ENCODE assay signal across 7 mouse cellular contexts in genomic region chr1:105993196-105993595, GRCm38 (mm10). TPM values are rescaled to one million over a fixed set of nuclear protein-coding genes. Genes with fewer than 3 reads are reported as not detected.
A peak's percentile ranks its signal among the peaks of the same experiment; 100 is the strongest.
DNase-seq lines count a peak whose midpoint lies in the region; ATAC-seq and TF ChIP-seq lines count a peak whose summit lies in the region.

No protein-coding gene starts in this region.

- H3K36me3 ChIP-seq in C2C12 (ENCODE audit: control insufficient read depth, insufficient read depth), result peaks cover 5% of the 10 kb centered on the region
- peaks cover 0 to 34% of the 10 kb centered on the region in 2 experiments; a peak in 3 of 4 replicates for H3K36me3 ChIP-seq in MEL (ENCODE audit: control insufficient read depth in 1 of 2, insufficient read depth in 2 of 2, low read length in 2 of 2)
- no peaks in the 10 kb centered on the region for H3K36me3 ChIP-seq in limb, embryonic 11.5 days (ENCODE audit: control insufficient read depth, insufficient read depth, low read length)
- H3K36me3 ChIP-seq in midbrain, embryonic 14.5 days (ENCODE audit: control insufficient read depth, insufficient read depth, low read length), result no peaks in the 10 kb centered on the region

- TF ChIP-seq POLR2A in MEL (IDR thresholded peaks at IDR 0.05; ENCODE audit: control insufficient read depth in 1 of 2, insufficient read depth in 1 of 2, low read depth in 1 of 2, low read length in 2 of 2, poor library complexity in 1 of 2), result no peak

- H3K27me3 ChIP-seq in C2C12 (ENCODE audit: control insufficient read depth, insufficient read depth, insufficient read length) (no peaks in the 10 kb centered on the region), MEL (ENCODE audit: control insufficient read depth in 1 of 2, insufficient read depth in 2 of 2, low read length in 2 of 2) (no peaks in the 10 kb centered on the region)
- H3K27me3 ChIP-seq in limb, embryonic 11.5 days (ENCODE audit: control insufficient read depth, insufficient read depth, low read length), result peaks cover 2% of the 10 kb centered on the region; the same call in 1 of the 2 replicates
- H3K27me3 ChIP-seq in midbrain, embryonic 14.5 days (ENCODE audit: control insufficient read depth, insufficient read depth, low read length), result no peaks in the 10 kb centered on the region

- H3K4me3 ChIP-seq in C2C12 (ENCODE audit: insufficient read depth, poor library complexity, severe bottlenecking) (peak overlapping the region; percentile 68), MEL (ENCODE audit: control insufficient read depth in 1 of 2, insufficient read depth in 1 of 2, low read depth in 2 of 2, low read length in 2 of 2) (peak overlapping the region; percentile 70 to 94)
- peak overlapping the region; percentile 59 for H3K4me3 ChIP-seq in limb, embryonic 11.5 days (ENCODE audit: low read depth, low read length)
- H3K4me3 ChIP-seq in midbrain, embryonic 14.5 days (replicated peaks; ENCODE audit: low read depth, low read length), result peak overlapping the region; percentile 80

- peaks cover 11 to 26% of the 10 kb centered on the region in 2 experiments for H3K4me1 ChIP-seq in MEL (ENCODE audit: control insufficient read depth in 1 of 2, insufficient read depth in 2 of 2, low read length in 2 of 2)
- H3K4me1 ChIP-seq in limb, embryonic 11.5 days (ENCODE audit: control insufficient read depth, insufficient read depth, low read length), result peaks cover 12% of the 10 kb centered on the region
- peaks cover 24% of the 10 kb centered on the region for H3K4me1 ChIP-seq in midbrain, embryonic 14.5 days (ENCODE audit: control insufficient read depth, insufficient read depth, low read length)

- TF ChIP-seq EP300 in MEL (IDR thresholded peaks at IDR 0.05; ENCODE audit: low read depth in 1 of 2, low read length in 2 of 2), result no peak

- no peaks in the 10 kb centered on the region for H3K9me3 ChIP-seq in MEL (replicated peaks; ENCODE audit: insufficient read depth, low read length)
- H3K9me3 ChIP-seq in limb, embryonic 11.5 days (ENCODE audit: control insufficient read depth, low read length), result no peaks in the 10 kb centered on the region
- no peaks in the 10 kb centered on the region for H3K9me3 ChIP-seq in midbrain, embryonic 14.5 days (ENCODE audit: control insufficient read depth, low read length)

- ATAC-seq in limb, embryonic 11.5 days (ENCODE audit: insufficient number of reproducible peaks, low FRiP score, low TSS enrichment, low read depth), result no peak
- ATAC-seq in midbrain, embryonic 14.5 days (ENCODE audit: low FRiP score, low TSS enrichment), result no peak

- H3K79me3 ChIP-seq in C2C12 (ENCODE audit: low read depth), result peaks cover 71% of the 10 kb centered on the region

- H3K9ac ChIP-seq in MEL (ENCODE audit: control insufficient read depth, low read depth, low read length, poor library complexity, severe bottlenecking), result peak overlapping the region; percentile 75
- peak overlapping the region; percentile 68 for H3K9ac ChIP-seq in limb, embryonic 11.5 days (ENCODE audit: low read length)
- peak overlapping the region; percentile 53 for H3K9ac ChIP-seq in midbrain, embryonic 14.5 days (replicated peaks; ENCODE audit: low read length)

- peak overlapping the region; percentile 69 for H3K27ac ChIP-seq in MEL (ENCODE audit: control insufficient read depth, low read depth, low read length)
- no peak overlapping the region for H3K27ac ChIP-seq in limb, embryonic 11.5 days (replicated peaks; ENCODE audit: low read depth, low read length)
- H3K27ac ChIP-seq in midbrain, embryonic 14.5 days (replicated peaks; ENCODE audit: low read depth, low read length), result peak overlapping the region; percentile 55; the same call in 1 of the 2 replicates

- TF ChIP-seq CTCF in C2C12 (IDR thresholded peaks at IDR 0.05; ENCODE audit: control insufficient read depth, insufficient read depth, insufficient read length) (no peak), MEL (IDR thresholded peaks at IDR 0.05 in 2 of 3, conservative IDR thresholded peaks at IDR 0.05 in 1 of 3; ENCODE audit: control insufficient read depth in 1 of 3, insufficient read depth in 1 of 3, low read depth in 2 of 3, low read length in 3 of 3, poor library complexity in 1 of 3, severe bottlenecking in 1 of 3) (no peak)

- peak overlapping the region; percentile 19 for H3ac ChIP-seq in C2C12 (ENCODE audit: control insufficient read depth, insufficient read length, low read depth)

- peak; percentile 61 for DNase-seq in MEL (ENCODE audit: low read depth, low spot score)
- peak; percentile 38 for DNase-seq in embryo, embryonic 11 days
- DNase-seq in heart, postnatal 14 days, result peak; percentile 47 to 62
- DNase-seq in limb, embryonic 11.5 days (ENCODE audit: low spot score), result no peak
- DNase-seq in midbrain, embryonic 14.5 days, result peak; percentile 51
- no peak for DNase-seq in urinary bladder, postnatal 10 days (ENCODE audit: low spot score)

- H3K4me2 ChIP-seq in limb, embryonic 11.5 days (ENCODE audit: low read depth, severe bottlenecking), result peak overlapping the region; percentile 61
- H3K4me2 ChIP-seq in midbrain, embryonic 14.5 days (ENCODE audit: low read length), result peak overlapping the region; percentile 99

- 11% methylated on average over 7 of the region's 7 CpGs for WGBS in limb, embryonic 11.5 days
- WGBS in midbrain, embryonic 14.5 days, result 4% methylated on average over 7 of the region's 7 CpGs

- H3K79me2 ChIP-seq in C2C12 (ENCODE audit: control insufficient read depth, insufficient read depth) (peaks cover 91% of the 10 kb centered on the region), MEL (ENCODE audit: control insufficient read depth, insufficient read depth, low read length, poor library complexity) (peaks cover 56% of the 10 kb centered on the region)

- intact Hi-C loops in heart, postnatal 14 days (cut with DNase I), result loop anchor here (10.0 kb wide), 3 partner anchors 182 to 762 kb away; partner anchors contain the start of genes Kdsr, Phlpp1, Pign and Relch

- no peak for TF ChIP-seq RAD21 in MEL (IDR thresholded peaks at IDR 0.05; ENCODE audit: low read depth, low read length)

TF ChIP-seq in C2C12, 6 proteins besides CTCF, POLR2A, EP300 and RAD21:
- TF ChIP-seq MAX (IDR thresholded peaks at IDR 0.05) (no peak), MYOD1 (IDR thresholded peaks at IDR 0.05; ENCODE audit: control insufficient read depth, insufficient read length, low read depth) (no peak), MYOG (IDR thresholded peaks at IDR 0.05; ENCODE audit: control insufficient read depth, extremely low read depth, insufficient read length) (no peak), CEBPB (IDR thresholded peaks at IDR 0.05; ENCODE audit: low read depth) (no peak), FOSL1 (IDR thresholded peaks at IDR 0.05; ENCODE audit: insufficient read depth, low read length, poor library complexity, severe bottlenecking) (no peak), USF1 (IDR thresholded peaks at IDR 0.05; ENCODE audit: low read depth) (no peak)

TF ChIP-seq in MEL, 35 proteins besides CTCF, POLR2A, EP300 and RAD21:
- TF ChIP-seq TAL1 (IDR thresholded peaks at IDR 0.05; ENCODE audit: low read length) (peak; percentile 21; the same call in 1 of the 2 replicates), ZC3H11A (IDR thresholded peaks at IDR 0.05; ENCODE audit: low read depth, low read length) (no peak)

RNA-seq across cellular contexts. Expression of gene Zcchc2, which starts 3.0 kb away (rescaled TPM):
- polyA plus RNA-seq in C2C12 (2012; fragmentation: generic; extraction: Trizol) (5.9 TPM), MEL (2012; ENCODE audit: insufficient read depth in 1 of 2, insufficient read length in 2 of 2, low read depth in 1 of 2, low replicate concordance in 2 of 2, missing spikeins in 1 of 2) (10 to 100 TPM; 19.1 to 25.0 TPM)
- 10.3 and 10.5 TPM in 2 replicates for total RNA-seq in MEL (2012; rRNA removed)
- 10 to 100 TPM in 1 of 2 experiments, 1 to 10 TPM in 1; 8.6 to 10.4 TPM for total RNA-seq in heart, postnatal 14 days (2021)
- 1.5 and 1.8 TPM in 2 replicates for polyA plus RNA-seq in limb, embryonic 11.5 days (2014; fragmentation: Nextera tagmentation; extraction: Ambion mirVana)
- polyA plus RNA-seq in midbrain, embryonic 14.5 days (2014; fragmentation: Nextera tagmentation; extraction: Ambion mirVana), result 2.6 and 2.8 TPM in 2 replicates

Comparison
In these comparisons a context has a peak if more than half of its experiments do, and no peak if none do; other contexts are left out.
1. DNase-seq: peak in MEL (single experiment), embryo, embryonic 11 days (single experiment), heart, postnatal 14 days (2 of 2) and midbrain, embryonic 14.5 days (single experiment); none in limb, embryonic 11.5 days (single experiment) and urinary bladder, postnatal 10 days (single experiment).
2. Peak in every context shown above with its lines, with median percentiles within 50 percentile points of each other: H3K4me3 ChIP-seq and H3K9ac ChIP-seq.